Mouse (Mus musculus) mature B cell (primary cell): ENCODE results near the gene Tnfrsf18.

ENCODE experiments used
- in situ Hi-C: fragments of 300-500 bp; cut with MboI; formaldehyde crosslinking; loops from 2 replicates; pipeline ENCODE4 v1.14.3; 2019

Gene Tnfrsf18

GRCm38 (mm10) chr4:156026013-156026412 lies at the start of gene Tnfrsf18:
Tnfrsf18 (plus strand) TSS chr4:156026164.
- in situ Hi-C loops, result no loop called here

DNA sequence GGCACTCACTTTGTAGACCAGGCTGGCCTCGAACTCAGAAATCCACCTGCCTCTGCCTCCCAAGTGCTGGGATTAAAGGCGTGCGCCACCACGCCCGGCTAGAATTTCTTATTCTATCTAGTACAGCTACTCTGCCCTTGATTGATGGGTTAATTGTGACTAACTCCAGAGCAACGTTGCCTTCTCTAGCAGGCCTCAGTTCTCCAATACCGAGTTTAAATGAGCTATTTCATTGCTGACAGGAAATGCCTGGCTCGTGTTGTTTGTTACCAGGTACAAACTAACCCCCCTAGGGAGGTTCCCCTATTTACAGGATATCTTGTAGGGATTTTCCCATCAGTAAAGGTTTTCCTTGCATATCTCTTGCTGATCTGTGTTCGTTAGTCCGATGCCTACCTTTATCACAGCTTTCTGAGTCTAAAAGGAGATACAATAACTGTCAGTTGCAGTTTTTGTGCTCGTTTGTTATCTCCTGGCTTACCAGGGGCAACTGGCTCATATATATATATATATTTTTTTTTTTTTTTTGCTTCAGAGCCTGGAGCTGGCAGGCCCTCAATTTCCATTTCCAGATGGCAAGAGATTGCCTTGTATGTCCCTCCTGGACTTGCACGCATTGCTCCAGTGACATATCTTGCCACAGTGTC lies 44.4 kb upstream of the Tnfrsf18 start:
- in situ Hi-C loops, result no loop called here

DNA sequence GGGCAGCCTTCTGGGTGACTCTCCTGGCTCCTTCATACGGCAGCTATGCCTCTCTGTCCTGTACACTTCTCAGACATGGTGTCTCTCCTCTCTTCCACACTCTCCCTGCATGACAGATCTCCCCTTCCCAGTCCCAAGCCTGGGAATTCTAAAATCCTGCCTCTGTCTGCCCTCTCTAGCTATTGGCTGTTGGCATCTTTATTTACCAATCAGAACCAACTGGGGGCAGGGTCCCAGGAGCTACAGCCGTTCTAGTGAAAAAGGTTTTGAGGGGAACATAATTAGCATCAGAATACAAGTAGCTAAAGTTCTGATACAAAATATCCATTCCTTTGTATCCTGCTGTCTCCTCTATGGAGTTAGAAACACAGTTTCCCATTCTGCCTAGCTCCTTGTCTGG lies 42.2 kb upstream of the Tnfrsf18 start:
- in situ Hi-C loops, result no loop called here

GRCm38 (mm10) chr4:155991211-155991907 lies 34.6 kb upstream of the Tnfrsf18 start:
- in situ Hi-C loops, result no loop called here

DNA sequence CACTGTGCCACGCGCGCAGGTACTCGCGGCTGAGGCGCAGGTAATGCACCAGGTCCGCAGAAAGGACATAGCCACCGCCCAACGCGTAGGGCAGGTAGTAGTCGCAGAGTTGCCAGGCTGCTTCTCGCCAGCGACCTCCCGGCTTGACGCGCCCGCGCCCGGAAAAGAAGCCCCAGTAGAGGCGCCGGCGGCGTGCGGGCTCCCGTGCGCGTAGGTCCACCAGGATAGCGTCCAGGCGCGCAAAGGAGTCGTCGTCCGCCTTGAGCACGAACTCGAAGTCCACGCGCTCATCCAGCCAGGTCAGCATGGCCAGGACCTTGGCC lies 34.1 kb upstream of the Tnfrsf18 start:
- in situ Hi-C loops, result no loop called here

GRCm38 (mm10) chr4:155992241-155992905 lies 33.6 kb upstream of the Tnfrsf18 start, which contains the start of the genes B3galt6 and Sdf4:
B3galt6 (minus strand) TSS chr4:155992649.
Sdf4 (plus strand) TSS chr4:155992872.
- in situ Hi-C loops, result no loop called here

- in situ Hi-C loops, result no loop called here
Observed at GRCm38 (mm10) chr4:155992906-155993547, 32.9 kb upstream of the Tnfrsf18 start.

DNA sequence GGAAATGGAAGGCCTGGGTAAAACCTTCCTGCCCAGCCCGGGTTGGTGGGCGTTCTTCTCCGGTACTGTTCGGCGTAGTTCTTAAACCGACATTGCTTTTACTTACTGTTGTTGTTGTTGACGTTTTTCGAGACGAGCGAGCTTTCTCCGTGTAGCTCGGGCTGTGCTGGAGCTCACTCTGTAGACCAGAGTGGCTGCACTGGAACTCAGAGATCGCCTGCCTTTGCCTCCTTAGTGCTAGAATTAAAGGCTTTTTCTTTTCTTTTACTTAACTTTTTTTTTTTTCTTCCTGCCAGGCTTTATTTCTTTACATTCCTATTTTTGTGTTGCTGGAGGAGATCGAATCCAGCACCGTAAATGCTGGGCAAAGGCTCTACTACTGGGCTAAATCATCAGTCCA lies 32.4 kb upstream of the Tnfrsf18 start:
- in situ Hi-C loops, result no loop called here

- in situ Hi-C loops, result no loop called here
Observed at GRCm38 (mm10) chr4:156004109-156004508, 21.9 kb upstream of the Tnfrsf18 start.

- in situ Hi-C loops, result no loop called here
Observed at GRCm38 (mm10) chr4:156008369-156008768, 17.6 kb upstream of the Tnfrsf18 start.

DNA sequence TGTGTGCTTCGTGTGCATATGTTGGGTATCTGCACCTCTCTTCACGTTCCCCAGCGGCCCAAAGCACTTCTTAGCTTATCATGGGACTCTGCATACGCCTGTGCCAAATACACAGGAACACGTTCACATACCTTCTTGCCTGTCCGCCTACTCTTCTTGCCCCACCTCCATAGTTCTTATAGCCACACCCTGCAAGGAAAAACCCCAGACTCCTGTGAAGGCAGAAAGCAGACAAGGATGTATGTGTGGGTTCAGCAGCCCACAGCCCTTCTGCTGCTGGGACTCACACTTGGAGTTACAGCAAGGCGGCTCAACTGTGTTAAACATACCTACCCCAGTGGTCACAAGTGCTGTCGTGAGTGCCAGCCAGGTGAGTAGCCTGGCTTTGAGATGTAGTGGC lies 12.3 kb upstream of the Tnfrsf18 start, which contains the start of gene Tnfrsf4:
Tnfrsf4 (plus strand) TSS at position 207 of the 400 bp plus-strand sequence.
- in situ Hi-C loops, result no loop called here

GRCm38 (mm10) chr4:156014436-156014835 lies 11.5 kb upstream of the Tnfrsf18 start:
- in situ Hi-C loops, result no loop called here

- in situ Hi-C loops, result no loop called here
Observed at GRCm38 (mm10) chr4:156019771-156020170, 6.2 kb upstream of the Tnfrsf18 start.

- in situ Hi-C loops, result no loop called here
Observed at GRCm38 (mm10) chr4:156021381-156021780, 4.6 kb upstream of the Tnfrsf18 start.

DNA sequence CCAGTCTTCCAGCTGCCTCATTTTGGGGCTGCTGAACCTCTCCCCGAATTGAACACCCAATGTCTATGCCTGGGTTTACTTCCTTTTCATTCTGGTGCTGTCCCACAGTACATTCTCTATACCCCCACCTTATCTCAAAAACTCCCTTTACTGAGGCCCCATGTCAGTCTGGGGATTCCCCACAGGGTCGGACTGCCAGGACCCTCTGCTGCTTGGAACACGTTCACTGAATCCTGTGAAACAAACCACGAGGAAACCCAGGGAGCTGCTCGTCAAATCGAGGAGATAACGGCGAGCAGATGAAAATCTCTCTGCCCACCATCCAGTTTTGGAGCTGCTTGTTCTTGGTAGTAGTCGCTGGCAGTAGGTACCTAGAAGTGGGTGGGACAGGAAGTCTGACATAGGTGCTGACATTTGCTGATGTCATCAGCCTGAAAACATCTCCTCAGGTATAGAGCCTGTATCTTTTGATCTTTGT lies 4.0 kb upstream of the Tnfrsf18 start:
- in situ Hi-C loops, result no loop called here

DNA sequence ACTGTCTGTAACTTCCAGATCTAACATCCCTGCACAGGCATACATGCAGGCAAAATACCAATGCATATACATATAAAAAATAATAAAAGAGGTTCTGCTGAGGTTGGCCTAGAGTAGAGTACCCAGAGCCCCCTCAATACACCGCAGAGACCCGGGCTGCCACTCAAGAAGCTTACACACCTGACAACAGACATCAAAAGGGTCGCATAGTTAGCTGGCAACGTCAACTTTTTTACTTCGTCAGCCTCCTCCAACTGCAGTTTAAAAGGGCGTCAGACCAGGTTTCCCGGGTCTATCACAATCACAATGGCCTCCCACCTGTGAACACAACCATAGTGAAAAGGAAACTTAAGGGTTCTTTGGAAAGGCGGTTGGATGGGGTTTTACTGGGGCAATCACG lies 2.4 kb upstream of the Tnfrsf18 start:
- in situ Hi-C loops, result no loop called here

- in situ Hi-C loops, result no loop called here
Observed at GRCm38 (mm10) chr4:156024184-156024583, 1.8 kb upstream of the Tnfrsf18 start.

DNA sequence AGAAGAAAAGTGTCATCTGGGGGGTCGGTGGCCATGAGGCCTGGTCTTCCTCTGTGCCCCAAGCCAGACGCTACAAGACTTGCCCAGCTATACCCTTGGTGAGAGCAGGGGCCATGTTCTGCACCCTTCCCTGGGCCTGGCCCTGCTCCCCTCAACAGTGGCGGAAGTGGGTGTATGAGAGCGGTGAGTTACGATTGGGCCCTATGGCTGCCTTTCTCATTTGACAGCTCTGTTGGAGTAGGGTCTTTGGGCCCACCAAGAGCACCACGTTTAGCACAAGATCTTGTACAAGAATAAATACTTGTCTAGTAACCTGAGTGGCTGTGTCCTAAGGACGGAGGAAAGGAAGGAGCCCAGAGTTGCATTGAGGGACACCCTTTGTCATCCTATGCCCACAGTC lies 2.6 kb downstream of the Tnfrsf18 start:
- in situ Hi-C loops, result no loop called here

GRCm38 (mm10) chr4:156030651-156031118 lies 4.7 kb downstream of the Tnfrsf18 start:
- in situ Hi-C loops, result no loop called here

GRCm38 (mm10) chr4:156031255-156031592 lies 5.3 kb downstream of the Tnfrsf18 start:
- in situ Hi-C loops, result no loop called here

GRCm38 (mm10) chr4:156031593-156032391 lies 5.8 kb downstream of the Tnfrsf18 start:
- in situ Hi-C loops, result no loop called here
